Mouse (Mus musculus) forebrain, embryonic 15.5 days (tissue): ENCODE data around the gene Gm28308. TPM values are rescaled to one million over a fixed set of nuclear protein-coding genes. Genes with fewer than 3 reads are reported as not detected.

ENCODE experiments used
- ATAC-seq: fragments of 200-750 bp; cut with Nextera tagmentation; replicated peaks from 2 replicates; pipeline ENCODE4 v1.8.0; 2017; ENCODE audit warnings: mild to moderate bottlenecking, moderate TSS enrichment, moderate library complexity
- H3K27ac ChIP-seq: fragments of 300-500 bp; sonication (generic); replicated peaks from 2 replicates; pipeline ENCODE4 v1.5.1; 2015; ENCODE audit warnings: mild to moderate bottlenecking, inconsistent platforms
- H3K27me3 ChIP-seq: fragments of 300-500 bp; sonication (generic); 2 replicates; pipeline ENCODE4 v1.6.1; 2015; ENCODE audit warnings: inconsistent platforms
- H3K36me3 ChIP-seq: fragments of 300-500 bp; sonication (generic); 2 replicates; pipeline ENCODE4 v1.6.1; 2015; ENCODE audit warnings: mild to moderate bottlenecking, inconsistent platforms
- H3K4me1 ChIP-seq: fragments of 300-500 bp; sonication (generic); 2 replicates; pipeline ENCODE4 v1.6.1; 2015; ENCODE audit warnings: inconsistent platforms
- H3K4me2 ChIP-seq: fragments of 300-500 bp; sonication (generic); replicated peaks from 2 replicates; pipeline ENCODE4 v1.6.1; 2015; ENCODE audit warnings: mild to moderate bottlenecking, inconsistent platforms
- H3K4me3 ChIP-seq: fragments of 300-500 bp; sonication (generic); 2 replicates; pipeline ENCODE4 v1.5.1; 2015; ENCODE audit warnings: mild to moderate bottlenecking, inconsistent platforms
- H3K9ac ChIP-seq: fragments of 300-500 bp; sonication (generic); replicated peaks from 2 replicates; pipeline ENCODE4 v1.6.1; 2015; ENCODE audit warnings: mild to moderate bottlenecking, inconsistent platforms
- H3K9me3 ChIP-seq: fragments of 300-500 bp; sonication (generic); 2 replicates; pipeline ENCODE4 v1.6.1; 2016; ENCODE audit warnings: inconsistent platforms
- WGBS: fragments of 180-500 bp; shearing (Covaris S2); methylation state at CpG from one replicate; pipeline ENCODE4 v1.1.7; 2015; ENCODE audit warnings: mixed read lengths; 5-methylcytosine and 5-hydroxymethylcytosine counted together
- polyA plus RNA-seq: library from polyadenylated mRNA; unstranded; fragments of >200 nt; fragmentation: Nextera tagmentation; extraction: Ambion mirVana; gene quantifications from 2 replicates; pipeline ENCODE4 v1.2.1, GENCODE M21; 2015

Gene Gm28308
- polyA plus RNA-seq, 1 experiment from 2014 or later, result not detected

GRCm38 (mm10) chr6:52226569-52227257 is 13.6 kb upstream of the Gm28308 start:
- peaks cover 1% of the 10 kb centered on the region; the same call in 1 of the 2 replicates for H3K4me1 ChIP-seq
- no peak overlapping the region for H3K27ac ChIP-seq
- no peak for ATAC-seq
- no peak overlapping the region for H3K4me2 ChIP-seq
- H3K9ac ChIP-seq, result no peak overlapping the region
- H3K4me3 ChIP-seq, result no peak overlapping the region
- WGBS, result 3% methylated on average over 26 of the region's 26 CpGs
- peaks cover 96% of the 10 kb centered on the region for H3K27me3 ChIP-seq
- H3K9me3 ChIP-seq, result no peaks in the 10 kb centered on the region
- H3K36me3 ChIP-seq, result no peaks in the 10 kb centered on the region

GRCm38 (mm10) chr6:52225612-52226568 is 12.8 kb upstream of the Gm28308 start:
- no peaks in the 10 kb centered on the region for H3K9me3 ChIP-seq
- H3K27me3 ChIP-seq, result peaks cover 98% of the 10 kb centered on the region
- H3K4me1 ChIP-seq, result peaks cover 7% of the 10 kb centered on the region
- H3K9ac ChIP-seq, result no peak overlapping the region
- H3K27ac ChIP-seq, result no peak overlapping the region
- H3K4me3 ChIP-seq, result no peak overlapping the region
- ATAC-seq, result no peak
- no peak overlapping the region for H3K4me2 ChIP-seq
- WGBS, result 2% methylated on average over 69 of the region's 69 CpGs
- no peaks in the 10 kb centered on the region for H3K36me3 ChIP-seq

- H3K4me3 ChIP-seq, result no peak overlapping the region
- 2% methylated on average over 36 of the region's 36 CpGs for WGBS
- no peak overlapping the region for H3K9ac ChIP-seq
- H3K36me3 ChIP-seq, result no peaks in the 10 kb centered on the region
- H3K9me3 ChIP-seq, result no peaks in the 10 kb centered on the region
- no peak overlapping the region for H3K27ac ChIP-seq
- peaks cover 7% of the 10 kb centered on the region for H3K4me1 ChIP-seq
- H3K4me2 ChIP-seq, result no peak overlapping the region
- no peak for ATAC-seq
- peaks cover 98% of the 10 kb centered on the region for H3K27me3 ChIP-seq
These were observed 11.9 kb upstream of the Gm28308 start for GRCm38 (mm10) chr6:52224895-52225611.

- 1% methylated on average over 24 of the region's 24 CpGs for WGBS
- no peak for ATAC-seq
These were observed 11.0 kb upstream of the Gm28308 start for GRCm38 (mm10) chr6:52223939-52224760.

GRCm38 (mm10) chr6:52222729-52223128 is 9.6 kb upstream of the Gm28308 start:
- Histone ChIP-seq H3K9ac (no peak overlapping the region), H3K36me3 (no peaks in the 10 kb centered on the region), H3K4me2 (no peak overlapping the region), H3K9me3 (no peaks in the 10 kb centered on the region), H3K27ac (no peak overlapping the region), H3K27me3 (peaks cover 100% of the 10 kb centered on the region), H3K4me1 (peaks cover 7% of the 10 kb centered on the region), H3K4me3 (no peak overlapping the region)
- ATAC-seq, result no peak
- WGBS, result 12% methylated on average over 13 of the region's 13 CpGs

More at GRCm38 (mm10) chr6:52223939-52224760, 11.0 kb upstream of the Gm28308 start:
- Histone ChIP-seq H3K4me3 (no peak overlapping the region), H3K36me3 (no peaks in the 10 kb centered on the region), H3K9me3 (no peaks in the 10 kb centered on the region), H3K27me3 (peaks cover 98% of the 10 kb centered on the region), H3K4me1 (peaks cover 7% of the 10 kb centered on the region), H3K27ac (no peak overlapping the region), H3K9ac (no peak overlapping the region), H3K4me2 (no peak overlapping the region)

- Histone ChIP-seq H3K4me3 (peak overlapping the region; percentile 46), H3K4me1 (peaks cover 12% of the 10 kb centered on the region), H3K27me3 (peaks cover 100% of the 10 kb centered on the region), H3K9ac (no peak overlapping the region), H3K4me2 (peak overlapping the region; percentile 78), H3K9me3 (no peaks in the 10 kb centered on the region), H3K36me3 (no peaks in the 10 kb centered on the region), H3K27ac (no peak overlapping the region)
- WGBS, result 6% methylated on average over 21 of the region's 21 CpGs
- no peak; the same call in 1 of the 2 replicates for ATAC-seq
These were observed 9.0 kb upstream of the Gm28308 start for GRCm38 (mm10) chr6:52221993-52222685.

- H3K27ac ChIP-seq, result no peak within 1 kb of the TSS
- peak within 1 kb of the TSS; percentile 78 for H3K4me2 ChIP-seq
- peaks cover 17% of the 10 kb centered on the region for H3K4me1 ChIP-seq
- peak within 1 kb of the TSS; percentile 43 for H3K9ac ChIP-seq
- peaks cover 100% of the 10 kb centered on the region for H3K27me3 ChIP-seq
- WGBS, result 2% methylated on average over 46 of the region's 46 CpGs
- ATAC-seq, result peak; percentile 53
- no peaks in the 10 kb centered on the region for H3K36me3 ChIP-seq
- H3K9me3 ChIP-seq, result no peaks in the 10 kb centered on the region
- peak within 1 kb of the TSS; percentile 46 for H3K4me3 ChIP-seq
These were observed 8.3 kb upstream of the Gm28308 start, which contains the start of gene Hoxa7 for GRCm38 (mm10) chr6:52221337-52221992. Hoxa7 (minus strand) TSS chr6:52221854.

- peak overlapping the region; percentile 46 for H3K4me3 ChIP-seq
- H3K27me3 ChIP-seq, result peaks cover 100% of the 10 kb centered on the region
- peaks cover 17% of the 10 kb centered on the region for H3K4me1 ChIP-seq
- no peak overlapping the region for H3K27ac ChIP-seq
- H3K4me2 ChIP-seq, result peak overlapping the region; percentile 78
- no peaks in the 10 kb centered on the region for H3K36me3 ChIP-seq
- H3K9ac ChIP-seq, result no peak overlapping the region
- 8% methylated on average over 12 of the region's 12 CpGs for WGBS
- no peak for ATAC-seq
- H3K9me3 ChIP-seq, result no peaks in the 10 kb centered on the region
These were observed 7.7 kb upstream of the Gm28308 start for GRCm38 (mm10) chr6:52220865-52221310.

GRCm38 (mm10) chr6:52220003-52220864 is 7.1 kb upstream of the Gm28308 start:
- H3K4me3 ChIP-seq, result no peak overlapping the region
- H3K9me3 ChIP-seq, result no peaks in the 10 kb centered on the region
- H3K27me3 ChIP-seq, result peaks cover 100% of the 10 kb centered on the region
- H3K9ac ChIP-seq, result no peak overlapping the region
- H3K36me3 ChIP-seq, result no peaks in the 10 kb centered on the region
- no peak for ATAC-seq
- 14% methylated on average over 32 of the region's 32 CpGs for WGBS
- H3K4me1 ChIP-seq, result peaks cover 17% of the 10 kb centered on the region
- no peak overlapping the region for H3K27ac ChIP-seq
- no peak overlapping the region for H3K4me2 ChIP-seq
